Mouse (Mus musculus) left cerebral cortex, postnatal 14 days (tissue): ENCODE data around the gene Cstb. TPM values are rescaled to one million over a fixed set of nuclear protein-coding genes. Genes with fewer than 3 reads are reported as not detected.
"Not testable (repeated sequence)": the region's sequence is repeated elsewhere in the genome, so short reads cannot be mapped to it uniquely, and the experiment has no call there.

Source experiments
- DNase-seq, 2 experiments: peaks; one replicate each; pipeline ENCODE4 v3.0.0; 2021 to 2022; ENCODE audit warnings: low spot score in 2 of 2, mixed read lengths in 1 of 2
- intact Hi-C: fragments of 180-260 bp; cut with DNase I; formaldehyde crosslinking; loops from one replicate; pipeline ENCODE4 v1.15.1; 2025
- total RNA-seq, 2 experiments: library from RNA; stranded (reverse); gene quantifications; 2 replicates each; pipeline ENCODE4 v1.2.3; 2021

Cstb gene
- total RNA-seq, 2 experiments from 2014 or later, result 35.9 to 39.2 TPM

DNA sequence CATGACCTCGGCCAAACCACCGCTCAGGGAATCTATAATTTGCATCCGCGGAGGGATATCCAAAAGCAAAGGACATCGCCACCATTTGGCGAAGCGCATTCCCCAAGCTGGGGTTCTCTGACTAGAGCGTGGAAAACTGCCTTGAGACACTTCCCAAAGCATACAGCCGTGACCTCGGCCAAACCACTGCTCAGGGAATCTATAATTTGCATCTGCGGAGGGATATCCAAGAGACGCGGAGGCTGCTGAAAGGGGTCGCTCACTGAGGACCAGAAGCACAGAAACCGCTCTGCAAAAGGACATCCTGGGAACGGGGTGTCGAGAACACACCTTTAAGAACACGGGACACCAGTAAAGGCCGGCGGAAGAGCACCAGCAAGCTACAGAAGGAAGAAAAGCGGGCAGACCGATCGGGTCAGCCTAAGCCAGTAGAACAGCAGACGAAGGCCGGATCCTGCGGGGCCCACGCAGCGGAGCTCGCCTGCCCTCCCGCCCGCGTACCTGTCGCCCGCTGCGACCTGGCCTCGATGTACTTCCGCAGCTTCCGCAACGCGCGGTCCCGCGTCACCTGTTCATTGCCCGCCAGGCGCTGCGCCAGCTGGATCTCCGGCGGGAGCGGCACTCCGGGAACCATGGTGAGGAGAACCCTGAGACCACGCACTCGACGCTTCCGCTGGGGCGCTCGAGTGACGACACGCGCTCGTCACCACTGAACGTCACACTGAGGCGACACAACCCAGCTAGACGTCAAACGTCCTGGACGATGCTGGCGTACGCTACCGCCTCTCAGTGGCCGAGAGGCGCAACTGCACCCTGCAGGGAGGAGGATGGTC, 12.9 kb upstream of the Cstb start, which contains the start of gene Rrp1:
Rrp1 (minus strand) TSS at position 725 of the 833 bp plus-strand sequence.
- intact Hi-C loops, result no loop called here
- peak; percentile 97 to 98 for DNase-seq

DNA sequence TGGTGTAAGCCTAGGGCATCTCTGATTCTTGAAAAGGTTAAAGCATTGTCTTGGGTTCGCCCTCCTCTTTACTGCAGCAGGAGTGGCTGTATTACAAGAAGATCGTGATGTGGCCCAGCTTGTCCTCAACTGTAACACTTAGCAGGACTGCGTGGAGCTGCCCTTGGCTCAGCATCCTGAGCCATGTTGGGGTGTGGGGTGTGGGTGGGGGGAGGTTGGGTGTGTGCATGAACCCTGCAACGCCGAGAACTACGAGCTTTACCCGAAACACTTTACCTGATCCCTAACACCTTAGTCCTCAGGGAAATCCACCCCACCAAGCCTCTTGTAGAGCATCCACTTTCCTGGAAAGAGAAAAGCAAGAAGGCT, 12.3 kb upstream of the Cstb start:
- intact Hi-C loops, result no loop called here
- DNase-seq, result no peak

DNA sequence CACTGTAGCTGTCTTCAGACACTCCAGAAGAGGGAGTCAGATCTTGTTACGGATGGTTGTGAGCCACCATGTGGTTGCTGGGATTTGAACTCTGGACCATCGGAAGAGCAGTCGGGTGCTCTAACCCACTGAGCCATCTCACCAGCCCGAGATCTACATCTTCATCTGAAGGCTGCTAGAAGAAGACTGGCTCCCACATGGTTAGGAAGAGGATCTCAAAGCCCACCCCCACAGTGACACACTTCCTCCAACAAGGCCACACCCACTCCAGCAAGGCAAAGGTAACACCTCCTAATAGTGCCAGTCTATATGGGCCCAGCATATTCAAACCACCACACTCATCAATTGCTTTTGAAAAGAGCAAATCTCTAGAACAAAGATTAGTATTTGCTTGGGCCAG, 10.5 kb upstream of the Cstb start:
- intact Hi-C loops, DNase-seq: not testable (repeated sequence)

DNA sequence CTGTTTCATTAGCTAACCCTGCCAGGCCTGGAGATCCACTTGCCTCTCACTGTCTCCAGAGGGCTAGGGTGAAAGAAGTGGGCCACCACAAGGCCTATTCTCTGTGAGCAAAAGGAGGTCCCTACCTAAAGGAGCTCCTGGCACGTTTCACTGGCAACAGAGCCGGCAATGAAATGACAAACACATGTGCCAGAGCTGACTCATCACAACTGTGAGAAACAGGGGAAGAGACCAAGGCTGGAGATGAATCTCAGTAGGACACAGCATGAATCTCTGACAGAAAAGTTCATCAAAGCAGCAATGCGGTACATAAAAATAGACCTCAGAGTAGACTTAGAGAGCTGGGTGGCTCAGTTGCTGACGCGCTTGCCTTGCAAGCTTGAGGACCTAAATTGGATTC, 7.6 kb upstream of the Cstb start:
- intact Hi-C loops, result no loop called here
- DNase-seq, result peak in 1 of 2 experiments; percentile 58

DNA sequence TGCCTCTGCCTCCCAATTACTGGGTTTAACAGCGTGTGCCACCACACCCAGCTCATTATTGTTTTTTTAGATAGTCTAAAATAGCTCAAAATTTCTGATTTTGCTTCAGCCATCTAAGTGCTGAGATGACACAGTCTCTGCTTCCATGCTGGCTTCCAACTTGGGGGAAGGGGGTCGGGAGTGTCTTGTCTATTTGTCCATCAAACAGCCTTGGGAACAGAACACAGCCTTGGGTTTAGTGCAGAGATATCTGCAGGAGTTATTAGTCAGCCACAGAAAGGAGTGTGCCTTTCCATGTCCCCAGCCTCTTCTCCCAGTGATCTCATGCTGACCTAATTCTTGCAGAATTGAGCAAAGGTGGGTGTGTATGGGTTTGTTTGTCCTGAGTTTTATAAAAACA, 6.7 kb upstream of the Cstb start:
- no peak for DNase-seq
- intact Hi-C loops, result no loop called here

DNA sequence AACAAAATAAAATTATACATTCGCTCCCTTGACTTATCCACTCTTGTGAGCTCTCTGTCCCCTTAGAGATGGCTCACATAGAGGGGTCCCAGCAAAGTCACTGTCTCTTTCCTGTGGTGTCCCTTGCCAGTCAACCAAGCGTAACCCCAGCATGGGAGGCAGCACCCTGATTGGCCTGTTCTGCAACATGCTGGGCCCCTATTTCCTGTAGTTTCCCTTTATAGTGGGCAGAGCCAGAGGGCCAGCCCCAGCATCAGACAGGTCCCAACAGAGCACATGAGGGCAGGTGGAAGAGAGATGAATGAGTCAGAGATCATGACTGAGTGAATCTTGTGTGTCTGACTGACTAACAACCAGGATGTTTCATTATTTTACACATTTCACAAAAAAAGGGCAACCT, 4.5 kb upstream of the Cstb start:
- no peak for DNase-seq
- intact Hi-C loops, result no loop called here

DNA sequence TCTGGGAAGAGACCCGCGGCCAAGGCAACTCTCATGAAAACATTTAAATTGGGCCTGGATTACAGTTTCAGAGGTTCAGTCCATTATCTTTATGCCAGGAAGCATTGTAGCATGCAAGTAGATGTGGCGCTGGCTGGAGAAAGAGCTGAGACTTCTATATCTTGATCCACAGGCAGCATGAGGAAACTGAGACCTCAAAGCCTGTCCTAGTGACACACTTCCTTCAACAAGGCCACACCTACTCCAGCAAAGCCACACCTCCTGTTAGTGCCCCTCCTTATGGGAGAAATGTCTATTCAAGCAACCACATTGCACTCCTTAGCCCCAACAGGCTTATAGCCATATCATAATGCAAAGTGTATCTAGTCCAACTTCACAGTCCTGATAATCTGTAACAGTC, 2.9 kb upstream of the Cstb start:
- DNase-seq, result no peak
- intact Hi-C loops, result no loop called here

DNA sequence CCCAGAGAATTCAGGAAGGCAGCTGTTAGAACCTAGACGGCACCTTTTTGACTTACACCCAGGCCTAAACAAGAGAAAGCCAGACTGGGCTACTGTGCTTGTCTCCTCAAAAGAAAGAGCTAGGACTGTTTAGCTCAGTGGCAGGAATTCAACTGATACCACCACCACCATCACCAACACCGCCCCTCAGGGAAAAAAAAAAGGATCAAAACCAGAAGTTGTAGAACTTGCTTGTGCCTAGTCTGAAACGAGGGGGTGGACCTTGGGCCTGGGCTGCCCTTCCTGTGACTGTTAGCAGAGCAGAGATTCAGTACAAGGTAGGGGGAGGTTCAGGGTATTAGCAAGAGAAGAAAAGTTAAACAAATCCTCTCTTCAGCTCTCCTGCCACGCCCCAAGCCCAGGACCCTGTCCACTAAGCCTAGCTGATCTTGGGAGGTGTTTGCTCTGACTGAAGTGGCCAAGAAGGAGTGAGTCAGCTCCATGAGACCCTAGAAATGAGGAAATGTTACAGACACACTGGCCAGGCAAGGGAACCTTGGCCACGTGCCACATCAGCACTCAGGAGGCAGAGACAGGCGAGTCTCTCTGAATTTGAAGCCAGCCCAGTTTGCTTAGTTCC, 757 bp downstream of the Cstb start:
- intact Hi-C loops, result no loop called here
- DNase-seq, result no peak

DNA sequence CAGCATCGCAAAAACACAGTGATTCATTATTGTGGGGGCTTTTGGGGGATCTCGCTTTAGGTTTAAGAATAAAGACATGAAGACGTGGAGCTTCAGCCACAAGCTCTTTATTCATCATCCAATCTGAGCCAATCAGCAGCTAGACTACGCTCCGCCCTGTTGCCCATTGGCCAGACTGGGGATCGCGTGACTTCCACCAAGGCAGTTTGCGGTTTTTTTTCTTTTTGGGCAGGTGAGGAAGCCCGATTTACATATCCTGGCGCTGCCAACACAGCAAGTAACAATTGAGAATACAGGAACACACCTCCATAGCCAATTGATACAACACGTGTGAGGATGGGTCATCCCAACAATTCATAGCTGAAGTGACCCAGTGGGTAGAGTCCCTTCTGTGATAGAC, 2.6 kb downstream of the Cstb start:
- intact Hi-C loops, result no loop called here

DNA sequence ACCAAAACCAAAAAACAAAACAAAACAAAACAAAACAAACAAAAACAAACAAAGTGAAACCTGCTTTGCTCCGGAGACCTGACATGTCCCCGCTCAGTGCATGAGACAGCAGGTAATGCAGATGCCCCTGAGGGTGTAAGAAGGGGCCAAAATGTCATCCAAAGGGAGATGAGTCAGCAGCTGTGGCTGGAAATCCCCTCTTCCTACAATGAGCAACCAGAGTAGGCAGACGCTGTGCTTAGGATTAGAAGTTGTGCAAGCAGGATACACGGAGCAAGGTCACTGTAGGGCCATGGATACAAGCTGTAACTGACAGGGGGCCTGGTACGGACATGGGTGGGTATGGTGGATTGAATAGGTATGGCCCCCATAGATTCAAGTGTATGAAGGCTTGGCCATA, 3.7 kb downstream of the Cstb start:
- DNase-seq, result no peak
- intact Hi-C loops, result no loop called here

More for the DNA sequence above, 2.6 kb downstream of the Cstb start:
- no peak for DNase-seq

DNA sequence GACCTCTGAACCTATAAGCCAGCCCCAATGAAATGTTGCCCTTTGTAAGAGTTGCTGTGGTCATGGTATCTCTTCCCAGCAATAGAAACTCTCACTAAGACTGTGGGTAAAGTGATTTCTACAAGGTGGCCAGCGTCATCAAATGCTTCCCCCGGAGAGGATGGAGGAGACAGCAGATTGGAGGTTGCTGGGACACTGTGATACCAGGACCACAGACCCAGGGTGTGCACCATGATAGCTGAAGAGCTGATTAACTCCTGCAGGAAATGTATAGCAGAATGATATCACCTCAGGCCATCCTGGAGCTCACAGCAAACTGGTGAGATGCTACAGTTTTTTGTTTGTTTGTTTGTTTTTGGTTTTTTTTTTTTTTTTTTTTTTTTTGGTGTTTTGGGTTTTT, 4.3 kb downstream of the Cstb start:
- no peak for DNase-seq
- intact Hi-C loops, result loop anchor here (10.0 kb wide), 1 partner anchor 175 kb away; no protein-coding TSS in a partner anchor

DNA sequence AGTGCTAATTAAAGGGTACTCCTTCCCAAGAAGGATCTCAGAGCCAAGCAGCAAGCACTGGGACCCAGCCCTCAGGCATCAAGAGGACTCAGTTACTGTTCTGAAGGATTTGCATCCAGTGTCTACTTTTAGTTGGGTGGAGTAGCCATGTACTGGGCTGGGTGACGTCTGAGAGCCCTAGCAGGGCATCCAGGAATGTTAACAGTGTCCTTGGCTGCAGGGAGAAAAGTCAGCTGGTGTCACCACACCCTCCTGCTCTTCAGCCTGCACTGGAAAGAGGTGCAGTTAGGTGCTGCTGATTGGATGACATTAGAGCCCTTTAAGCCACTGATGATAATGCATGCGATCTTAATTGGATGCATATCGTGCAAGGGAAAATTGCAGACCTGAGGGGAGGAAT, 7.4 kb downstream of the Cstb start:
- DNase-seq, result no peak
- intact Hi-C loops, result loop anchor here (10.0 kb wide), 1 partner anchor 172 kb away; no protein-coding TSS in a partner anchor

DNA sequence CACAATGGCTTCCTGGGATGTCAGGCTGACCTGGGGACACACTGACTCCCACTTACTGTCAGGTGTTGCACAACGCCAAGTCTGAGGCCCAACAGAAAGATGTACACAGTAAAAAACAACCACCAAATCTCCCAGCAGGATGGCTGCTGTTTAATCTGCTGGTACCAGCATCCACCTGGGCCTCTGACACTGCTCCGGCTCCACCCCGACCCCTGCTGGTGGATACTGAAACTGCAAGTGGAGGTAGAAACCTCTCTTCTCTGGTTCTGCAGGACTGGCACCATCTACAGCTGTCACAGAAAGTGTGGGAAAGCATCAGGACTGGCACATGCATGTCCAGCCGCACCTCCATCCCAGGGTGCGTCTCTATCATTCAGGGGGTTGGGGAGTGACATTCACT, 12.6 kb downstream of the Cstb start:
- DNase-seq, result peak; percentile 80 to 82
- intact Hi-C loops, result loop anchor here (2.0 to 10.0 kb wide), 2 partner anchors 49 to 167 kb away; no protein-coding TSS in a partner anchor

DNA sequence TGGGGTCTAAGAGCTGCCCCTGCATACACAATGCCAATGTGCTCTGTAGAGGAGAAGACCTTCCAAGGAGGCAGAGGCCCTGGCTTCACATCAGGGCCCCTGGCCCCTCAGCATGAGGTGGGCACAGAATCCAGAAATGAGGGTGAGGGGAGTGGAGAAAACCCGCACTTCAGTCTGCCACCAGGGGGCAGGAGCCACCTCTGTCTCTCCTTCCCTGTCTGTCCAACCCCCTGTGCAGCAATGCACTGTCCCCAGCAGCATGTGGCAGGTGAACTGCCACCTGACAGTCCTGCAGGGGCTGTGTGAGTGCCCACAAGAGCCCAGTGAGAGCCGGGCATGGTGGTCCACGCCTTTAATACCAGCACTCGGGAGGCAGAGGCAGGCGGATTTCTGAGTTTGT, 14.1 kb downstream of the Cstb start:
- peak in 1 of 2 experiments; percentile 29 for DNase-seq

DNA sequence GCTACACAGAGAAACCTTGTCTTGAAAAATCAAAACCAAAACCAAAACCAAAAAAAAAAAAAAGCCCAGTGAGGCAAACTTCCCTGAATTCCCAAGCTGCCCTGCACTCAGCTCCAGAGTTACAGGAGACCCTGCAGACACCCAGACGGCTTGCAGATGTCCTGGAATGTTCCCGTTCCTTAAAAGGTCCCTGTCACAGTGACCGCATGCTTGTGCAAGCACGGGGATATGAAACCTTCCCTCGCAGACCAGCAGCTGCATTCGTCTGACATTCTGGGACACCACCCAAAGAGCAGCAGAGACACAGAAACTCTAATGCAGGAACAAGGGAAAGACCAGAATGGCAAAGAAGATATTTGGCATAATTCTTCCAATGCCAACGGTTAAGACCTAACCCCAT, 14.5 kb downstream of the Cstb start:
- DNase-seq, result no peak
- intact Hi-C loops, result loop anchor here (2.0 to 10.0 kb wide), 2 partner anchors 47 to 165 kb away; no protein-coding TSS in a partner anchor

More for the DNA sequence above, 14.1 kb downstream of the Cstb start:
- intact Hi-C loops, result loop anchor here (2.0 to 10.0 kb wide), 2 partner anchors 47 to 165 kb away; no protein-coding TSS in a partner anchor

DNA sequence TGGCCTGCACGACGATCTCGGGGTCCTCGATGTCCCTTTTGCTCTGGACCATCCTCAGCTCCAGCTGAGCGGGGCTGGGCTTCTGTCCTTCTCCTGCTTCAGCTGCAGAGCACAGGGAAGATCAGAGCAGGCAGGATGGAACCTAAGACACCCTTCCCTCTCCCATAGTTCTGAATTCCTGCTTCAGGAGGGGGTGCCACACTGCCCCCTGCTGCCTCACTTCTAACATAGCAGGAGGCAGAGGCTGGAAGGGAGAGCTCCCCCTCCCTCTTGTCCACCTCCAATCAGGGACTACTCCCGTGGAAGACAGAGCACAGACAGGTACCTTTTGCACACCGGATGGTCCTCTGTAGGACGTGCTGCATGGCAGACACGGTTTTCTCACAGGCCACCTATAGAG, 15.3 kb downstream of the Cstb start:
- intact Hi-C loops, result no loop called here
- peak in 1 of 2 experiments; percentile 20 for DNase-seq

DNA sequence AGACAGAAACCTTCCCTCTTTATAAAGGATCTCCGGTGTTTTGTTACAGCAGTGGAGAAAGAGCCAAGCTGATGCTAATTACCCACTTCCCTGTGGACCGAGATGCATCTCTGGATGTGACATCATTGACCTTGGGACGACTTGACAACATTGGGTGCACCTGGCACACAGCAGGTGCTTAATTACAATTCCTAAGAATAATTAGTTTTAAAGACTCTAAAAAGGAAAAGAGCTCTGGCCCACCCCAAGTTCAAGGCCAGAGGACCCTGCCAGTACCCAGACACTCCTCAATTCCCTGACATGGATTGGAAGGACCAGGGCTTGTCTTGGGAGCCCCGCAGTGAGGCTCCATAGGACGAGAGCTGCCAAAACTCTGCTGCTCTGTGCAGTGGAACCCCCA, 16.1 kb downstream of the Cstb start:
- intact Hi-C loops, result no loop called here
- DNase-seq, result no peak

DNA sequence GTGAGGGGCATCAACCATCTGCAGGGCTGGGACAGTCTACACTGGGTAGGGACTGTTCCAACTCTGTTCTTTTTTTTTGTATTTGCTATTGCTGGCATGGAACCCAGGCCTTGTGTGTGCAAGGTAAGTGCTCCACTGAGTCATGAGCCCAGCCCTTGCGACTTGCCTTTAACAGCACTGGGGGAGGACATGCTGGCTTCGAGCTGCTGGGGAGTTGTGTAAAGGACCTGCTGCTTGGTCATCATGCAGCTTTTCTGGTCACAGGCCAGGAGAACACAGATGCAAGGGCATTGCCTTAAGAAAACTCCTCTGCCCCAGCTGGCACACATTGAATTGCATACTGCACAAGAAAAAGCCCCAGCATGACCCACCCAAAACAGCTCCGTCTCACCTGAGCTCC, 16.8 kb downstream of the Cstb start:
- DNase-seq, result no peak
- intact Hi-C loops, result no loop called here

DNA sequence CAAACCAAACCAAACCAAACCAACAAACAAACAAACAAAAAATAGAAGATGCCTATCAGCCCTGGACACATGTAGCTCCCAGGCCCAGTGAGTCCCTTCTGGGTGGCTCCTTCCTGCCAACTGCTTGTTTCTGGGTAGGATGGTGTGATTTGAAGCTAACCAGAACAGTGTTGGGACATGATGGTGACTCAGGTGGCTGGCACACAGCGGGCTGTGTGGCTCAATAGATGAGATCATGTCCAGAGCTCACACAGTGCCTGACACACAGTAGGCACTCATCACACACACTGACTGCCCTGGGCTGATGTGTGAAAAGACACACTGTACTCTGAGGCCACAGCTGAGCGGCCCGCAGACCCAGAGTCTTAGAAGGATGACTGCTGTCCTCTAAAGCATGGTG, 20.7 kb downstream of the Cstb start:
- intact Hi-C loops, result no loop called here
- DNase-seq, result no peak

DNA sequence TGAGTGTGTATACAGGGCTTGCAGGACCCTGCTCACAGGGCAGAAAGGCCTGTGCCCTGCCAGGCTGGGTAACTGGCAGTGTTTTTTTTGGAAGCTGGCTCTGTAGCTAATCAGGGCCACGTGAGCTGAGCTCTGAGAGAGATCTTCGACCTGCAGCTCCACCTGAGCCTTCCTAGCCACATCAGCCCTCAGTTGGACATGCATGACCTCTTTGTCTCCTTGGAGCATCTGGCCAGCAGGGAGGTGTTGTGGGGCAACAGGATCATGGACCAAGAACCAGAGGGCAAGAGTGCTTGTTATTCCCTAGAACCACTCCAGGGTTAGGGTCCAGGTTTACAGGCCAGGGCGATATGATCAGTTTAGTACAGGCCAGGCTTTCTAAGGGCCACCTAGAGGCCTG, 21.9 kb downstream of the Cstb start:
- DNase-seq, result no peak
- intact Hi-C loops, result no loop called here

DNA sequence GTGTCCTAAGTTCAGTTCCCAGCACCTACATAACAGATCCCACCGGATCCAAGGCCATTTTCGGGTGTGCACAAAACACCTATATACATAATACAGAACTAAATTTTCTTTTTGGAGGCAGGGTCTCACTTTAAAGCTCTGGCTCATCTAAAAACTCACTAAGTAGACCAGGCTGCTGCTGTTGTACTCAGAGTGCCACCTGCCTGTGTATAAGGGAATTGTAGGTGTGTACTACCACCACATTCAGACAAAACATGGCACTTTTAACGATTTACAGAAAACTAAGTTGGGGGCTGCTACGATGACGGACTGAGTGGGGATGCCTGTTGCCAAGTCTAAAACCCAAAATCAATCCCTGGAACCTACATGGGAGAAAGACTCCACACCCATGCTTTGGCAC, 25.3 kb downstream of the Cstb start:
- intact Hi-C loops, result no loop called here
- no peak for DNase-seq
